Mouse (Mus musculus): Measurements from ENCODE around the gene Mfap5. TPM values are rescaled to one million over a fixed set of nuclear protein-coding genes. Genes with fewer than 3 reads are reported as not detected.

Mfap5 gene
- polyA plus RNA-seq, 1 experiment = 3.6 TPM

DNA sequence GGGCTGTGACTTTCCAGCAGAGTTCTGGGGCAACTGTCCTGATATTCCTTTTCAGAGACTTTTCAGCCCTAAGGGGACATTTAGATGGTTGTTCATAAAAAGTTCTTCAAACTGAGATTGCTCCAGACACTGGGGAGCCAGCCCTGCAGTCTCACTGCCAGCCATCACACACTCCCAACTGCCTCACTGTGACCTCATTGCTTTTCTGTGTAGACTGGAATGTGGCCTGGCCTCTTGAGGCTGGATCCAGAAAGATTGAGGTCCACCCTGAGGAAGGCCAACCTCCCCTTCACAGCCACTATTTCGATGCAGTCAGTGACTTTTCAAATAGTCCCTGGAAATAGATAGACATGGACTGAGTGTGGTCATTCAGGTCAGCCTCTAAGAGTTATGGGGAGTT, 12.0 kb downstream of the Mfap5 start:
- Histone ChIP-seq H3K9me3 (replicated peaks; ENCODE audit: control insufficient read depth, insufficient read depth, low read length, poor library complexity, severe bottlenecking) (no peaks in the 10 kb centered on the region), H3K4me1 (ENCODE audit: control insufficient read depth, insufficient read depth, low read length) (peaks cover 3% of the 10 kb centered on the region)

DNA sequence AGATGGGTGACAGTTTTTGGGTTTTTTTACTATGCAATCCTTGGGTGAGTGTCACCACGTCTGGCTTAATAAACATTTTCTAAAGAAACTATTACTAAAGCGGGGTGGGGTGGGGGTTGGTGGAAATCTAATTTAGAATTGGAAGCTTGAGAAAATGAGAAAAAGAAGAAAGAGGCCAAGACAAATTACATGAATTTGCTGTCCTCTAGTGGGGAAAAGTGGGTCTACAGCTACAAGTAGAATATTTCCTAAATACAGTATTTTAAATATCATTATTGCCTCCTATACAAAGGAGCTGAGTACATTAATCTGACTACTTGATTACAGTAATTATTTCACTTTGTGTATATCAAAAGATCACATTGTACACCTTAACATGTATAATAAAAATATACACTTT, 13.7 kb downstream of the Mfap5 start:
- Histone ChIP-seq H3K9me3 (replicated peaks; ENCODE audit: control insufficient read depth, insufficient read depth, low read length, poor library complexity, severe bottlenecking) (no peaks in the 10 kb centered on the region), H3K9ac (ENCODE audit: low read depth, poor library complexity, severe bottlenecking) (no peak overlapping the region), H3K4me1 (ENCODE audit: control insufficient read depth, insufficient read depth, low read length) (peaks cover 5% of the 10 kb centered on the region), H3K36me3 (ENCODE audit: control insufficient read depth, insufficient read depth, low read length, poor library complexity, severe bottlenecking) (no peaks in the 10 kb centered on the region), H3K27ac (ENCODE audit: insufficient read depth, low read length) (no peak overlapping the region), H3K4me3 (ENCODE audit: low read depth, low read length) (no peak overlapping the region), H3K27me3 (ENCODE audit: control insufficient read depth, insufficient read depth, low read length, poor library complexity, severe bottlenecking) (no peaks in the 10 kb centered on the region)
- no peak for TF ChIP-seq CTCF (IDR thresholded peaks at IDR 0.05; ENCODE audit: low read depth, low read length)
- no peak for TF ChIP-seq EP300 (IDR thresholded peaks at IDR 0.05; ENCODE audit: insufficient read depth, low read depth, low read length)
- TF ChIP-seq POLR2A (IDR thresholded peaks at IDR 0.05; ENCODE audit: insufficient read depth, low read length) = no peak

More for the DNA sequence above, 12.0 kb downstream of the Mfap5 start:
- Histone ChIP-seq H3K9ac (ENCODE audit: low read depth, poor library complexity, severe bottlenecking) (no peak overlapping the region), H3K27me3 (ENCODE audit: control insufficient read depth, insufficient read depth, low read length, poor library complexity, severe bottlenecking) (no peaks in the 10 kb centered on the region), H3K27ac (ENCODE audit: insufficient read depth, low read length) (no peak overlapping the region), H3K4me3 (ENCODE audit: low read depth, low read length) (no peak overlapping the region), H3K36me3 (ENCODE audit: control insufficient read depth, insufficient read depth, low read length, poor library complexity, severe bottlenecking) (no peaks in the 10 kb centered on the region)
- no peak for TF ChIP-seq CTCF (IDR thresholded peaks at IDR 0.05; ENCODE audit: low read depth, low read length)
- TF ChIP-seq EP300 (IDR thresholded peaks at IDR 0.05; ENCODE audit: insufficient read depth, low read depth, low read length) = no peak
- no peak for TF ChIP-seq POLR2A (IDR thresholded peaks at IDR 0.05; ENCODE audit: insufficient read depth, low read length)

GRCm38 (mm10) chr6:122522595-122522994, 16.9 kb downstream of the Mfap5 start:
- H3K27me3 ChIP-seq (ENCODE audit: control insufficient read depth, insufficient read depth, low read length, poor library complexity, severe bottlenecking) = no peaks in the 10 kb centered on the region
- no peaks in the 10 kb centered on the region for H3K9me3 ChIP-seq (replicated peaks; ENCODE audit: control insufficient read depth, insufficient read depth, low read length, poor library complexity, severe bottlenecking)
- no peak overlapping the region for H3K27ac ChIP-seq (ENCODE audit: insufficient read depth, low read length)
- no peak for TF ChIP-seq EP300 (IDR thresholded peaks at IDR 0.05; ENCODE audit: insufficient read depth, low read depth, low read length)
- TF ChIP-seq POLR2A (IDR thresholded peaks at IDR 0.05; ENCODE audit: insufficient read depth, low read length) = peak; percentile 32
- H3K36me3 ChIP-seq (ENCODE audit: control insufficient read depth, insufficient read depth, low read length, poor library complexity, severe bottlenecking) = no peaks in the 10 kb centered on the region
- peak overlapping the region; percentile 45; the same call in 1 of the 2 replicates for H3K9ac ChIP-seq (ENCODE audit: low read depth, poor library complexity, severe bottlenecking)
- H3K4me3 ChIP-seq (ENCODE audit: low read depth, low read length) = peak overlapping the region; percentile 33
- peaks cover 5% of the 10 kb centered on the region for H3K4me1 ChIP-seq (ENCODE audit: control insufficient read depth, insufficient read depth, low read length)

GRCm38 (mm10) chr6:122523289-122523688, 17.6 kb downstream of the Mfap5 start:
- Histone ChIP-seq H3K4me3 (ENCODE audit: low read depth, low read length) (no peak overlapping the region), H3K27me3 (ENCODE audit: control insufficient read depth, insufficient read depth, low read length, poor library complexity, severe bottlenecking) (no peaks in the 10 kb centered on the region), H3K27ac (ENCODE audit: insufficient read depth, low read length) (no peak overlapping the region), H3K9me3 (replicated peaks; ENCODE audit: control insufficient read depth, insufficient read depth, low read length, poor library complexity, severe bottlenecking) (no peaks in the 10 kb centered on the region), H3K36me3 (ENCODE audit: control insufficient read depth, insufficient read depth, low read length, poor library complexity, severe bottlenecking) (no peaks in the 10 kb centered on the region), H3K9ac (ENCODE audit: low read depth, poor library complexity, severe bottlenecking) (peak overlapping the region; percentile 45; the same call in 1 of the 2 replicates), H3K4me1 (ENCODE audit: control insufficient read depth, insufficient read depth, low read length) (peaks cover 5% of the 10 kb centered on the region)
- peak; percentile 32 for TF ChIP-seq CTCF (IDR thresholded peaks at IDR 0.05; ENCODE audit: low read depth, low read length)
- TF ChIP-seq EP300 (IDR thresholded peaks at IDR 0.05; ENCODE audit: insufficient read depth, low read depth, low read length) = no peak

DNA sequence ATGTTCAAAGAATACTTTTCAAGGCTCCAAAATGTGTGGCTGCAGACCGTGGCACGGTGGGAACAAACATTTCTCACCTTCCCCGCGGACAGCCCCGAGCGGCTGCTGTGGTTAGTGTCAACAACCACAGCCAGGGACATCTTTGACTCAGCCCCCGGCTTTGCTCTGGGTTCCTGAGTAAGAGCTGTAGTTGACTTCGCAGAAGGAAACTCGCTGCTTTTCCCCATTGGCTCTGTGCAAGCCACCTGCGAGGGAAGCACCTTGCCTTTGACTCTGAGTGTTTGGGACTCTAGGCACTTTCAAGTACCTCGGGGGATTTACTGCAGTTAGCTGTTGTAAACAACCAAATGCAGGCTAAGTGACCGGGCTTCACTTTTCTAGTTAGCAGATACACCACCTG, 22.0 kb downstream of the Mfap5 start:
- Histone ChIP-seq H3K4me3 (ENCODE audit: low read depth, low read length) (no peak overlapping the region), H3K9me3 (replicated peaks; ENCODE audit: control insufficient read depth, insufficient read depth, low read length, poor library complexity, severe bottlenecking) (no peaks in the 10 kb centered on the region), H3K36me3 (ENCODE audit: control insufficient read depth, insufficient read depth, low read length, poor library complexity, severe bottlenecking) (no peaks in the 10 kb centered on the region), H3K4me1 (ENCODE audit: control insufficient read depth, insufficient read depth, low read length) (peaks cover 3% of the 10 kb centered on the region), H3K9ac (ENCODE audit: low read depth, poor library complexity, severe bottlenecking) (no peak overlapping the region), H3K27me3 (ENCODE audit: control insufficient read depth, insufficient read depth, low read length, poor library complexity, severe bottlenecking) (no peaks in the 10 kb centered on the region), H3K27ac (ENCODE audit: insufficient read depth, low read length) (no peak overlapping the region)
- TF ChIP-seq POLR2A (IDR thresholded peaks at IDR 0.05; ENCODE audit: insufficient read depth, low read length) = no peak
- no peak for TF ChIP-seq EP300 (IDR thresholded peaks at IDR 0.05; ENCODE audit: insufficient read depth, low read depth, low read length)
- TF ChIP-seq CTCF (IDR thresholded peaks at IDR 0.05; ENCODE audit: low read depth, low read length) = no peak

DNA sequence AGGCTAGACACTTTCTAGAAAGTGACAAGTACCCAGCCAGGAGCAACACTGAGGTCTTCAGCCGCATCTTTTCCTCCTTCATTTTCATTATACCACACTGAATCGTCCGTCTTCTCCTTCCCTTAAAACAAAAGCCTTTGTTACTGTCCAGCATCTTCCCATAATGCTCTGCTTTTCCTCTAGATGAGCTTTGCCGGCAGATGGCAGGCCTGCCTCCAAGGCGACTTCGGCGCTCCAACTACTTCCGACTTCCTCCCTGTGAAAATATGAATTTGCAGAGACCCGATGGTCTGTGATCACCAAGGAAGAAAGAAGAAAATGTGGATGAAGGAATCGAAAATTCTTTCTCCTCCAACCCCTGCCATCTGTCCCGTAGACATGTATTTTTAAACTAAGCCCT, 22.5 kb downstream of the Mfap5 start:
- Histone ChIP-seq H3K4me3 (ENCODE audit: low read depth, low read length) (no peak overlapping the region), H3K27me3 (ENCODE audit: control insufficient read depth, insufficient read depth, low read length, poor library complexity, severe bottlenecking) (no peaks in the 10 kb centered on the region), H3K36me3 (ENCODE audit: control insufficient read depth, insufficient read depth, low read length, poor library complexity, severe bottlenecking) (no peaks in the 10 kb centered on the region), H3K4me1 (ENCODE audit: control insufficient read depth, insufficient read depth, low read length) (no peaks in the 10 kb centered on the region), H3K27ac (ENCODE audit: insufficient read depth, low read length) (no peak overlapping the region), H3K9ac (ENCODE audit: low read depth, poor library complexity, severe bottlenecking) (no peak overlapping the region), H3K9me3 (replicated peaks; ENCODE audit: control insufficient read depth, insufficient read depth, low read length, poor library complexity, severe bottlenecking) (no peaks in the 10 kb centered on the region)
- TF ChIP-seq EP300 (IDR thresholded peaks at IDR 0.05; ENCODE audit: insufficient read depth, low read depth, low read length) (no peak), CTCF (IDR thresholded peaks at IDR 0.05; ENCODE audit: low read depth, low read length) (peak; percentile 24), POLR2A (IDR thresholded peaks at IDR 0.05; ENCODE audit: insufficient read depth, low read length) (no peak)
